Mouse (Mus musculus): ENCODE results near the gene Iqsec1. TPM values are rescaled to one million over a fixed set of nuclear protein-coding genes. Genes with fewer than 3 reads are reported as not detected.
A peak's percentile ranks its signal among the peaks of the same experiment; 100 is the strongest.

Iqsec1 gene
- total and polyA plus RNA-seq, 2 experiments from 2014 or later = 12.0 to 93.7 TPM

- H3K4me1 ChIP-seq (ENCODE audit: control insufficient read depth, insufficient read depth) = peaks cover 24% of the 10 kb centered on the region
- WGBS = 44% methylated on average over 5 of the region's 5 CpGs
- peak overlapping the region; percentile 3; the same call in 1 of the 2 replicates for H3K27ac ChIP-seq (ENCODE audit: low read depth)
These were observed 267.3 kb downstream of the Iqsec1 start for GRCm38 (mm10) chr6:90720996-90721746.

GRCm38 (mm10) chr6:90720201-90720600 is 268.3 kb downstream of the Iqsec1 start:
- H3K9me3 ChIP-seq (replicated peaks; ENCODE audit: control insufficient read depth, low read length) = no peaks in the 10 kb centered on the region
- H3K27me3 ChIP-seq (ENCODE audit: control insufficient read depth, insufficient read depth, low read length) = no peaks in the 10 kb centered on the region
- H3K27ac ChIP-seq (ENCODE audit: low read depth) = peak overlapping the region; percentile 3; the same call in 1 of the 2 replicates
- no peak for TF ChIP-seq EP300 (IDR thresholded peaks at IDR 0.05; ENCODE audit: low read depth)
- TF ChIP-seq CTCF (IDR thresholded peaks at IDR 0.05; ENCODE audit: low read depth) = no peak
- WGBS = 39% methylated on average over 3 of the region's 3 CpGs
- H3K36me3 ChIP-seq (replicated peaks; ENCODE audit: control insufficient read depth, insufficient read depth, low read length) = no peaks in the 10 kb centered on the region
- no peak overlapping the region for H3K4me3 ChIP-seq (ENCODE audit: low read depth, low read length)
- no peak overlapping the region for H3K9ac ChIP-seq (replicated peaks; ENCODE audit: low read depth, low read length)
- no peak for ATAC-seq (ENCODE audit: insufficient read depth, low read depth)
- H3K4me1 ChIP-seq (ENCODE audit: control insufficient read depth, insufficient read depth) = peaks cover 27% of the 10 kb centered on the region
- H3K4me2 ChIP-seq (ENCODE audit: low read depth, low read length) = no peak overlapping the region
- no peak for DNase-seq (ENCODE audit: low spot score)

More at GRCm38 (mm10) chr6:90720996-90721746, 267.3 kb downstream of the Iqsec1 start:
- peak; percentile 70 for TF ChIP-seq CTCF (IDR thresholded peaks at IDR 0.05; ENCODE audit: low read depth)
- TF ChIP-seq EP300 (IDR thresholded peaks at IDR 0.05; ENCODE audit: low read depth) = peak; percentile 35; the same call in 1 of the 2 replicates
- no peak overlapping the region for H3K4me2 ChIP-seq (ENCODE audit: low read depth, low read length)
- no peaks in the 10 kb centered on the region for H3K36me3 ChIP-seq (replicated peaks; ENCODE audit: control insufficient read depth, insufficient read depth, low read length)
- no peaks in the 10 kb centered on the region for H3K9me3 ChIP-seq (replicated peaks; ENCODE audit: control insufficient read depth, low read length)
- no peak for DNase-seq (ENCODE audit: low spot score)
- H3K4me3 ChIP-seq (ENCODE audit: low read depth, low read length) = no peak overlapping the region
- no peaks in the 10 kb centered on the region for H3K27me3 ChIP-seq (ENCODE audit: control insufficient read depth, insufficient read depth, low read length)
- H3K9ac ChIP-seq (replicated peaks; ENCODE audit: low read depth, low read length) = no peak overlapping the region
- peak; percentile 55 for ATAC-seq (ENCODE audit: insufficient read depth, low read depth)

- peaks cover 35% of the 10 kb centered on the region for H3K4me1 ChIP-seq (ENCODE audit: control insufficient read depth, insufficient read depth)
These were observed 269.1 kb downstream of the Iqsec1 start for GRCm38 (mm10) chr6:90719402-90719801.

GRCm38 (mm10) chr6:90718477-90718876 is 270.0 kb downstream of the Iqsec1 start:
- Histone ChIP-seq H3K4me2 (ENCODE audit: low read depth, low read length) (no peak overlapping the region), H3K4me3 (ENCODE audit: low read depth, low read length) (no peak overlapping the region)
- 48% methylated on average over 3 of the region's 3 CpGs for WGBS

More at GRCm38 (mm10) chr6:90719402-90719801, 269.1 kb downstream of the Iqsec1 start:
- Histone ChIP-seq H3K9me3 (replicated peaks; ENCODE audit: control insufficient read depth, low read length) (no peaks in the 10 kb centered on the region), H3K27me3 (ENCODE audit: control insufficient read depth, insufficient read depth, low read length) (no peaks in the 10 kb centered on the region), H3K4me3 (ENCODE audit: low read depth, low read length) (no peak overlapping the region), H3K4me2 (ENCODE audit: low read depth, low read length) (no peak overlapping the region), H3K27ac (ENCODE audit: low read depth) (no peak overlapping the region), H3K9ac (replicated peaks; ENCODE audit: low read depth, low read length) (no peak overlapping the region), H3K36me3 (replicated peaks; ENCODE audit: control insufficient read depth, insufficient read depth, low read length) (no peaks in the 10 kb centered on the region)
- TF ChIP-seq EP300 (IDR thresholded peaks at IDR 0.05; ENCODE audit: low read depth) (no peak), CTCF (IDR thresholded peaks at IDR 0.05; ENCODE audit: low read depth) (no peak)
- DNase-seq (ENCODE audit: low spot score) (no peak), ATAC-seq (ENCODE audit: insufficient read depth, low read depth) (no peak)
- 89% methylated on average over 6 of the region's 6 CpGs for WGBS

GRCm38 (mm10) chr6:90717711-90718110 is 270.8 kb downstream of the Iqsec1 start:
- Histone ChIP-seq H3K9ac (replicated peaks; ENCODE audit: low read depth, low read length) (no peak overlapping the region), H3K4me1 (ENCODE audit: control insufficient read depth, insufficient read depth) (peaks cover 48% of the 10 kb centered on the region), H3K9me3 (replicated peaks; ENCODE audit: control insufficient read depth, low read length) (no peaks in the 10 kb centered on the region), H3K27me3 (ENCODE audit: control insufficient read depth, insufficient read depth, low read length) (no peaks in the 10 kb centered on the region), H3K4me2 (ENCODE audit: low read depth, low read length) (no peak overlapping the region), H3K27ac (ENCODE audit: low read depth) (peak overlapping the region; percentile 52), H3K4me3 (ENCODE audit: low read depth, low read length) (no peak overlapping the region), H3K36me3 (replicated peaks; ENCODE audit: control insufficient read depth, insufficient read depth, low read length) (no peaks in the 10 kb centered on the region; the same call in 1 of the 2 replicates)
- ATAC-seq (ENCODE audit: insufficient read depth, low read depth) (no peak), DNase-seq (ENCODE audit: low spot score) (peak; percentile 82)
- no peak for TF ChIP-seq EP300 (IDR thresholded peaks at IDR 0.05; ENCODE audit: low read depth)
- TF ChIP-seq CTCF (IDR thresholded peaks at IDR 0.05; ENCODE audit: low read depth) = no peak
- WGBS = 4% methylated on average over 1 of the region's 1 CpGs

More at GRCm38 (mm10) chr6:90718477-90718876, 270.0 kb downstream of the Iqsec1 start:
- DNase-seq (ENCODE audit: low spot score) (no peak), ATAC-seq (ENCODE audit: insufficient read depth, low read depth) (no peak; the same call in 1 of the 2 replicates)
- no peaks in the 10 kb centered on the region; the same call in 1 of the 2 replicates for H3K36me3 ChIP-seq (replicated peaks; ENCODE audit: control insufficient read depth, insufficient read depth, low read length)
- H3K27ac ChIP-seq (ENCODE audit: low read depth) = peak overlapping the region; percentile 52
- TF ChIP-seq EP300 (IDR thresholded peaks at IDR 0.05; ENCODE audit: low read depth) (no peak), CTCF (IDR thresholded peaks at IDR 0.05; ENCODE audit: low read depth) (no peak)
- peaks cover 40% of the 10 kb centered on the region for H3K4me1 ChIP-seq (ENCODE audit: control insufficient read depth, insufficient read depth)
- no peaks in the 10 kb centered on the region for H3K27me3 ChIP-seq (ENCODE audit: control insufficient read depth, insufficient read depth, low read length)
- no peak overlapping the region for H3K9ac ChIP-seq (replicated peaks; ENCODE audit: low read depth, low read length)
- H3K9me3 ChIP-seq (replicated peaks; ENCODE audit: control insufficient read depth, low read length) = no peaks in the 10 kb centered on the region

Measured in heart, postnatal 0 days (tissue).